Comparison of ENCODE assay signal across 22 mouse cellular contexts in the genomic region with DNA sequence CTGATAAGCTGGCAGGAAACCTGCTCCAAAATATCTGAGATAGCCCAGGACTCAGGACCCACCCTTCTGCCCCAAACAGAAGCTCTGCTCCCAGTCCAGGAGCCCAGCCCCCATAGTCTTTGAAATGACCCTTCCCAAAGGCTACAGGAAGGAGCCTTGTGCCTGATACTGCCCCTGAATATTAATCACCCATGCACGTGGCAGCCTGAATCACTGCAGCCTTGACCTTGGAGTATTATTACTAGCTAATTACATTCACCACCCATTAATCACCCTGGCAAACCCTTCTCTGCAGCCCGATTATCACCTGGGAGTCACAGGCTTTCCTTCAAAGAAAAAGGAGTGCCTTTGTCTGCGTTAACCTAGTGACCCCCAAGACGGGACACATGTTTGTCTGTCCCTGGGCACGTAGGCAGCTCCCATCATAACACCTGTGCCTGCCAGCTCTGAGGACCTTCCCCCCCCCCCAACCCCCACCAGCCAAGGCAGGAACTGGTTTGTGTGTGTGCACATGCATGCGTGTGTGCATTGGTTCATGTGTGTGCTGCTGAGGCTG. TPM values are rescaled to one million over a fixed set of nuclear protein-coding genes. Genes with fewer than 3 reads are reported as not detected.
DNase-seq lines count a peak whose midpoint lies in the region; ATAC-seq and TF ChIP-seq lines count a peak whose summit lies in the region.
"Had no signal": no experiment of that assay in that cellular context is flagged by ENCODE, and none has a peak within 500 bp of the region (broad histone marks: within the 10 kb centered on the region; RNA-seq: fewer than 3 reads in every experiment).

No protein-coding gene starts in this region.

- H3K4me2 ChIP-seq in kidney, postnatal 0 days (ENCODE audit: low read length): no peak overlapping the region
- H3K4me2 ChIP-seq in stomach, embryonic 15.5 days: no peak overlapping the region
- H3K4me2 ChIP-seq: embryonic facial prominence, embryonic 15.5 days; forebrain, embryonic 12.5 days; heart, embryonic 12.5 days had no signal

- no peak for TF ChIP-seq CTCF in kidney, postnatal 0 days (IDR thresholded peaks at IDR 0.05; ENCODE audit: low read depth)

- H3K27me3 ChIP-seq in kidney, postnatal 0 days (ENCODE audit: insufficient read depth, low read length): no peaks in the 10 kb centered on the region
- no peaks in the 10 kb centered on the region for H3K27me3 ChIP-seq in stomach, embryonic 15.5 days (replicated peaks)
- H3K27me3 ChIP-seq: embryonic facial prominence, embryonic 15.5 days; forebrain, embryonic 12.5 days; heart, embryonic 12.5 days had no signal

- no peaks in the 10 kb centered on the region for H3K9me3 ChIP-seq in kidney, postnatal 0 days (replicated peaks; ENCODE audit: low read length)
- no peaks in the 10 kb centered on the region for H3K9me3 ChIP-seq in stomach, embryonic 15.5 days
- H3K9me3 ChIP-seq: embryonic facial prominence, embryonic 15.5 days; forebrain, embryonic 12.5 days; heart, embryonic 12.5 days had no signal

- no peak overlapping the region for H3K4me3 ChIP-seq in kidney, postnatal 0 days (replicated peaks; ENCODE audit: low read depth, low read length)
- H3K4me3 ChIP-seq in stomach, embryonic 15.5 days (replicated peaks): no peak overlapping the region
- H3K4me3 ChIP-seq: embryonic facial prominence, embryonic 15.5 days; forebrain, embryonic 12.5 days; heart, embryonic 12.5 days had no signal

- no peaks in the 10 kb centered on the region for H3K36me3 ChIP-seq in kidney, postnatal 0 days (ENCODE audit: insufficient read depth, low read length)
- H3K36me3 ChIP-seq in stomach, embryonic 15.5 days: no peaks in the 10 kb centered on the region
- H3K36me3 ChIP-seq: embryonic facial prominence, embryonic 15.5 days; forebrain, embryonic 12.5 days; heart, embryonic 12.5 days had no signal

- no peak for ATAC-seq in kidney, postnatal 0 days (replicated peaks; ENCODE audit: low FRiP score, low read depth)
- ATAC-seq in stomach, embryonic 15.5 days (ENCODE audit: insufficient read depth, low FRiP score, low read depth): peak; percentile 48
- ATAC-seq in CD4-positive, CD25-positive, alpha-beta regulatory T cell, adult 4 months: no peak

- peak; percentile 48 for DNase-seq in kidney, postnatal 0 days (ENCODE audit: low spot score)
- DNase-seq in kidney, postnatal 10 days: no peak
- DNase-seq in adrenal gland, adult 8-10 months: peak; percentile 50
- peak; percentile 65 for DNase-seq in adrenal gland, postnatal 36 days
- DNase-seq in gastrocnemius, adult 18-20 months (ENCODE audit: low spot score): no peak
- DNase-seq: cerebellum, adult 18-20 months; heart, postnatal 36 days; liver; retina, postnatal 1 day; spleen, adult 18-20 months had no signal

- no peak overlapping the region for H3K9ac ChIP-seq in kidney, postnatal 0 days (ENCODE audit: low read depth, low read length)
- H3K9ac ChIP-seq in stomach, embryonic 15.5 days: no peak overlapping the region
- H3K9ac ChIP-seq: embryonic facial prominence, embryonic 15.5 days; forebrain, embryonic 12.5 days; heart, embryonic 12.5 days had no signal

- no peak overlapping the region for H3K27ac ChIP-seq in kidney, postnatal 0 days
- H3K27ac ChIP-seq in stomach, embryonic 15.5 days: peak overlapping the region; percentile 71
- H3K27ac ChIP-seq: embryonic facial prominence, embryonic 15.5 days; forebrain, embryonic 12.5 days; macrophage had no signal

- H3K4me1 ChIP-seq in kidney, postnatal 0 days (replicated peaks; ENCODE audit: insufficient read depth, low read length): peaks cover 8% of the 10 kb centered on the region; the same call in 1 of the 2 replicates
- H3K4me1 ChIP-seq in stomach, embryonic 15.5 days: peaks cover 5% of the 10 kb centered on the region; the same call in 1 of the 2 replicates
- H3K4me1 ChIP-seq: embryonic facial prominence, embryonic 15.5 days; heart, embryonic 12.5 days had no signal

- 20% methylated on average over 6 of the region's 6 CpGs for WGBS in kidney, postnatal 0 days
- WGBS in stomach, embryonic 15.5 days: 25% methylated on average over 6 of the region's 6 CpGs

RNA-seq across cellular contexts. Expression of a gene that starts 35.4 kb away (rescaled TPM):
- 10.2 and 10.8 TPM in 2 replicates for polyA plus RNA-seq in kidney, postnatal 0 days (2015; fragmentation: Nextera tagmentation; extraction: Ambion mirVana)
- 10 to 100 TPM; 19.1 to 23.0 (median 21.1) TPM for total RNA-seq in adrenal gland, adult 8-10 months (2022)
- 10 to 100 TPM; 11.3 to 18.1 TPM for total RNA-seq in adrenal gland, postnatal 36 days (2021)
- 9.2 and 9.4 TPM in 2 replicates for polyA plus RNA-seq in stomach, embryonic 15.5 days (2015; fragmentation: Nextera tagmentation; extraction: Ambion mirVana)
- 10 to 100 TPM; 22.5 to 44.8 TPM for polyA plus RNA-seq in CD4-positive, CD25-positive, alpha-beta regulatory T cell, adult 4 months (2017; shearing (Covaris generic))
- total RNA-seq in gastrocnemius, adult 18-20 months (2021): 10 to 100 TPM; 10.2 to 14.3 TPM

RNA-seq across cellular contexts. Expression of a gene that starts 41.1 kb away (rescaled TPM):
- 15.9 and 17.7 TPM in 2 replicates for polyA plus RNA-seq in kidney, postnatal 0 days (2015; fragmentation: Nextera tagmentation; extraction: Ambion mirVana)
- not detected for total RNA-seq in adrenal gland, adult 8-10 months (2022)
- total RNA-seq in adrenal gland, postnatal 36 days (2021): not detected
- polyA plus RNA-seq in stomach, embryonic 15.5 days (2015; fragmentation: Nextera tagmentation; extraction: Ambion mirVana): 22.7 and 26.1 TPM in 2 replicates
- not detected for polyA plus RNA-seq in CD4-positive, CD25-positive, alpha-beta regulatory T cell, adult 4 months (2017; shearing (Covaris generic))
- not detected for total RNA-seq in gastrocnemius, adult 18-20 months (2021)
- total RNA-seq: common myeloid progenitor, adult 5-6 weeks; gastrocnemius, postnatal 4 days; heart, postnatal 36 days; layer of hippocampus, postnatal 10 days; left cerebral cortex, postnatal 14 days; midbrain, postnatal 0 days had no signal
- polyA plus RNA-seq: forebrain, embryonic 12.5 days; heart, embryonic 12.5 days; macrophage; midbrain, postnatal 0 days; neural tube, embryonic 14.5 days had no signal

Comparison
In these comparisons a context has a peak if more than half of its experiments do, and no peak if none do; other contexts are left out.
1. DNase-seq: peak in kidney, postnatal 0 days (single experiment), adrenal gland, adult 8-10 months (single experiment) and adrenal gland, postnatal 36 days (2 of 2); none in kidney, postnatal 10 days (single experiment) and gastrocnemius, adult 18-20 months (single experiment).